Mouse (Mus musculus) CD4-positive helper T cell, adult 2 months (primary cell): ENCODE results near the gene Krt75.
"Not testable (repeated sequence)": the region's sequence is repeated elsewhere in the genome, so short reads cannot be mapped to it uniquely, and the experiment has no call there.

Experiments used
- DNase-seq: peaks from one replicate; pipeline ENCODE4 v3.0.0-alpha.2; 2012; ENCODE audit warnings: low read depth, missing footprints, low spot score

Gene Krt75

GRCm38 (mm10) chr15:101517161-101517560, 56.5 kb downstream of the Krt75 start, which contains the start of gene Gm49425:
TSS of gene Gm49425 (minus strand) at chr15:101517261.
- not testable (repeated sequence) for DNase-seq
